Mouse (Mus musculus): ENCODE measurements around the gene Aknad1. TPM values are rescaled to one million over a fixed set of nuclear protein-coding genes. Genes with fewer than 3 reads are reported as not detected.

Gene Aknad1
- polyA plus RNA-seq, 1 experiment from 2014 or later, result not detected

GRCm38 (mm10) chr3:108722036-108722872 is 17.2 kb upstream of the Aknad1 start, which contains the start of gene Gpsm2:
Gpsm2 (minus strand) TSS chr3:108722309.
- 9% methylated on average over 53 of the region's 53 CpGs for WGBS (ENCODE audit: missing documents)
- Histone ChIP-seq H3K79me2 (ENCODE audit: inconsistent target) (peaks cover 25% of the 10 kb centered on the region), H3K4me3 (ENCODE audit: inconsistent target) (peak within 1 kb of the TSS; percentile 79), H3K36me3 (ENCODE audit: inconsistent target) (no peaks in the 10 kb centered on the region), H3K27ac (0 out of 2 replicates have a peak within 1 kb of the TSS, but pooled peaks have one; percentile 19)

DNA sequence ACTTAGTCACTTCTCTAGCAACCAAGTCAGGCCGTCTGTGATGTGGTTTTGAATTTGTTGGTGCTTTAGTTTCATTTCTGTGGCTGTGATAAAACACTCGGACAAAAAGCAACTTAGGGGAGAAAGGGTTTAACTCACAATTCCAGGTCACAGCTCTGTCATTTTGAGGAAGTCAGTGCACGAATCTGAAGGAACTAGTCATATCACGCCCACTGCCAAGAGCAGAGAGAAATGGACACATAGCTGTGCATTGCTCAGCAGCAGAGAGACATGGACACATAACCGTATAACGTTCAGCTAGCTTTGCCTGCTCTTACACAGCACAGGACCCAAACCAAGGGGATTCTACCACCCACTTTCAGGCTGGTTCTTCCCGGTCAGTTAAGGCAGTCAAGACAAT is 13.0 kb upstream of the Aknad1 start:
- Histone ChIP-seq H3K79me2 (ENCODE audit: inconsistent target) (no peaks in the 10 kb centered on the region; the same call in 1 of the 2 replicates), H3K36me3 (ENCODE audit: inconsistent target) (no peaks in the 10 kb centered on the region), H3K27ac (peak overlapping the region; percentile 21; the same call in 1 of the 2 replicates), H3K4me3 (ENCODE audit: inconsistent target) (no peak overlapping the region)
- WGBS (ENCODE audit: missing documents), result 57% methylated on average over 7 of the region's 7 CpGs

- Histone ChIP-seq H3K4me3 (ENCODE audit: inconsistent target) (no peak overlapping the region), H3K36me3 (ENCODE audit: inconsistent target) (no peaks in the 10 kb centered on the region), H3K27ac (peak overlapping the region; percentile 21), H3K79me2 (ENCODE audit: inconsistent target) (no peaks in the 10 kb centered on the region)
Observed at GRCm38 (mm10) chr3:108727344-108727743, 12.1 kb upstream of the Aknad1 start.

DNA sequence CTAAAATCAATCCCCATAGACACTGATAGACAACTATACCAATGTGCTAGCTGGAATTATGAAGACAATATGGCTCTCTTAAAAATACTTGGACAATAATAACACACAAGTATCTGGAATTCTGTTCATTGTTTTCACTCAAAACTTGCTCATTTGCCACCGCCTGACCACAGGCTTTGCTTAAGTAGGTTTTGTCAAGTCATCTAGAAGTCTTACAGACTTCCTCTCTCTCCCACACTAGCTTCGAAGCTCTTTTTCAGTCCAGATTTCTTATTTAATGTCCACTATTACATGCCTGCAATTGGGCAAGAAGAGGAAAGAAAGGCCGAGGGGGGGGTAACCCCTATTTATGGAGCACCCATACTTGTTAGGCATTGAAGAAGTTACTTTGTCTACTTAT is 11.7 kb upstream of the Aknad1 start:
- 10% methylated on average over 3 of the region's 3 CpGs for WGBS (ENCODE audit: missing documents)
- no peaks in the 10 kb centered on the region for H3K36me3 ChIP-seq (ENCODE audit: inconsistent target)
- no peak overlapping the region for H3K4me3 ChIP-seq (ENCODE audit: inconsistent target)
- H3K79me2 ChIP-seq (ENCODE audit: inconsistent target), result no peaks in the 10 kb centered on the region
- H3K27ac ChIP-seq, result peak overlapping the region; percentile 21

- 80% methylated on average over 12 of the region's 12 CpGs for WGBS (ENCODE audit: missing documents)
- H3K4me3 ChIP-seq (ENCODE audit: inconsistent target), result no peak overlapping the region
- no peaks in the 10 kb centered on the region for H3K36me3 ChIP-seq (ENCODE audit: inconsistent target)
- no peaks in the 10 kb centered on the region for H3K79me2 ChIP-seq (ENCODE audit: inconsistent target)
- H3K27ac ChIP-seq, result no peak overlapping the region
Observed at GRCm38 (mm10) chr3:108730316-108730715, 9.1 kb upstream of the Aknad1 start.

- H3K27ac ChIP-seq, result no peak overlapping the region
- H3K4me3 ChIP-seq (ENCODE audit: inconsistent target), result no peak overlapping the region
- no peaks in the 10 kb centered on the region for H3K79me2 ChIP-seq (ENCODE audit: inconsistent target)
- H3K36me3 ChIP-seq (ENCODE audit: inconsistent target), result no peaks in the 10 kb centered on the region
- 64% methylated on average over 3 of the region's 3 CpGs for WGBS (ENCODE audit: missing documents)
Observed at GRCm38 (mm10) chr3:108737761-108738160, 1.7 kb upstream of the Aknad1 start.

GRCm38 (mm10) chr3:108744060-108744459 is 4.6 kb downstream of the Aknad1 start:
- Histone ChIP-seq H3K27ac (no peak overlapping the region), H3K79me2 (ENCODE audit: inconsistent target) (no peaks in the 10 kb centered on the region), H3K4me3 (ENCODE audit: inconsistent target) (no peak overlapping the region), H3K36me3 (ENCODE audit: inconsistent target) (no peaks in the 10 kb centered on the region)
- 89% methylated on average over 4 of the region's 4 CpGs for WGBS (ENCODE audit: missing documents)

- Histone ChIP-seq H3K27ac (no peak overlapping the region), H3K36me3 (ENCODE audit: inconsistent target) (no peaks in the 10 kb centered on the region), H3K4me3 (ENCODE audit: inconsistent target) (no peak overlapping the region), H3K79me2 (ENCODE audit: inconsistent target) (no peaks in the 10 kb centered on the region)
- 87% methylated on average over 6 of the region's 6 CpGs for WGBS (ENCODE audit: missing documents)
Observed at GRCm38 (mm10) chr3:108751061-108751460, 11.6 kb downstream of the Aknad1 start.

GRCm38 (mm10) chr3:108751691-108752090 is 12.2 kb downstream of the Aknad1 start:
- Histone ChIP-seq H3K79me2 (ENCODE audit: inconsistent target) (no peaks in the 10 kb centered on the region), H3K27ac (no peak overlapping the region), H3K4me3 (ENCODE audit: inconsistent target) (no peak overlapping the region), H3K36me3 (ENCODE audit: inconsistent target) (no peaks in the 10 kb centered on the region)
- 86% methylated on average over 6 of the region's 6 CpGs for WGBS (ENCODE audit: missing documents)

GRCm38 (mm10) chr3:108754541-108754940 is 15.1 kb downstream of the Aknad1 start:
- Histone ChIP-seq H3K27ac (no peak overlapping the region), H3K36me3 (ENCODE audit: inconsistent target) (no peaks in the 10 kb centered on the region), H3K4me3 (ENCODE audit: inconsistent target) (no peak overlapping the region), H3K79me2 (ENCODE audit: inconsistent target) (no peaks in the 10 kb centered on the region)
- 75% methylated on average over 1 of the region's 1 CpGs for WGBS (ENCODE audit: missing documents)

DNA sequence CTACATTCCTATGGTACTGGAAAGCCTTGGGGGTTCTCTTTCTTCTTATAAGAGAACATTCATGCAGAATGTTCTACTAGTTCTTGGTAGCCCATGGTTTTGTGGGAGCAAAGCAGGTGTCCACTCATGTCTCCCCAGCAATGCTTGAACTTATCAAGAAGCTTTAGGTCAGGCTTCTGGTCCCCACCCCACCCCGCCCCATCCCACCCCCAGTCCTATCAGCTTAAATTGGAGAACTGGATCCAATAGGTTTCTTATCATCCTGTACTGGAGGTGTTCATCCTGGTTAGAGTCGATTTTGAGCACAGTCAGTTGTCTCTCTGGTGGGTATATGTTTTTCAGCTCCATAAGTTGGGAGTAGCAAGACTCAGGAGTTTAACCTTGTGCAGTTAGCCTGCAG is 16.1 kb downstream of the Aknad1 start:
- H3K27ac ChIP-seq, result no peak overlapping the region
- WGBS (ENCODE audit: missing documents), result 88% methylated on average over 2 of the region's 2 CpGs

GRCm38 (mm10) chr3:108756131-108756530 is 16.7 kb downstream of the Aknad1 start:
- Histone ChIP-seq H3K79me2 (ENCODE audit: inconsistent target) (no peaks in the 10 kb centered on the region), H3K4me3 (ENCODE audit: inconsistent target) (no peak overlapping the region), H3K27ac (no peak overlapping the region), H3K36me3 (ENCODE audit: inconsistent target) (no peaks in the 10 kb centered on the region)
- 75% methylated on average over 1 of the region's 1 CpGs for WGBS (ENCODE audit: missing documents)

More for the DNA sequence above, 16.1 kb downstream of the Aknad1 start:
- Histone ChIP-seq H3K36me3 (ENCODE audit: inconsistent target) (no peaks in the 10 kb centered on the region), H3K4me3 (ENCODE audit: inconsistent target) (no peak overlapping the region), H3K79me2 (ENCODE audit: inconsistent target) (no peaks in the 10 kb centered on the region)

DNA sequence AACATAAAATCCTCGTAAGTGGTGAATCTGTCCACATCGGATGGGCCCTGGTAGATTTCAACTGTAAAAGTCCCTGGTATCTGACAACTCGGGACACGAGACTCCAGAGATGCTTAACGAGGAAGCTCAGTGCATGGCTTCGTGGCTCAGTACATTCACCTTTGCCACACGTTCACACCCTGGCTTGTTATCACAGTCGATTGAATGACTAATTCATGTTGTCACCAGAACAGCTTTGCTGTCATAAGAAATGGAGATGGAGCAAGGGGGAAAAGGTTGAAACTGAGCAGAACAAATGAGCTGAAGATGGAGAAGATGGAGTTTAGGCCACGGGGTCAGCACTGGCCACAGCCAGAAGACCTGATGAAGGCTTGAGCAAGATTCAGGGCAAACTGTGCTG is 18.1 kb downstream of the Aknad1 start:
- Histone ChIP-seq H3K27ac (no peak overlapping the region), H3K4me3 (ENCODE audit: inconsistent target) (no peak overlapping the region), H3K79me2 (ENCODE audit: inconsistent target) (no peaks in the 10 kb centered on the region), H3K36me3 (ENCODE audit: inconsistent target) (no peaks in the 10 kb centered on the region)
- WGBS (ENCODE audit: missing documents), result 90% methylated on average over 9 of the region's 9 CpGs

DNA sequence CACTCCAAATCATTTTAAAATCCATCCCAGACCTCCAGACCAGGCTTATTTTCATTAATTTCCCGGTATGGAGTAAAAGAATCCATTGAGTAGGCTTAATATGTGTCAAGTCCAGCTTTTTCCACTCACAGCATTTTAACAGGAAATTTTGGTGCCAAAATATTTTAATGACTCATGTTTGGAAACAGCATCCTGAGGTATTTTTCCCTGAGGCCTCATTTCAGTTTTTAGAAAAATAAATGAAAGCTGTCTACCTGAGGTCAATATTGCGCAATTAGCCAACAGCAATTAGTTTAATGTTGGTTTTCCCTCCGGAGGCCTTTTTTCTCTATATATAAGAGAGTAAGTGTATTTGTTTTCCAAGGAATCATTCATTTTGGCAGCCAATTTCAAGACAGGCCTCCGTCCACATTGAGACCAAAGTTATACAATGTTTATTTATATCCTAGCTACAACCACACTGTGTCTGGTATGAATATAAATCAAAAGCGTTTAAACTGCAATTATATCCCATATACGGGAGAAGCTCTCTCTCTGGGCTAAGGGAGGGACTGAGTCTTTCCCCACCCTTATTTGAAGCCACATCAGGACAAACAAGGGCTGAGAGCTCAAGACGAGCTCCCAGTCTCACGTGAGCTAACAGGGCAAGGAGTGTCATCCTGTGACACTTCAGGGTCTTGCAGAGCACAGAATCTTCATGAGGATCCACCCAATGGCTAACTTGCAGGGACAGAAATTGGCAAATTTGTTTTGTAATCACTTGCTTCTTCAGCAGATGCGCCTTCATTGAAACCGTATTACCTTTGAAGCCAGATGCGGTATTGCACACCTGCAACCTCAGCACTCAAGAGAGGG is 20.3 kb downstream of the Aknad1 start:
- Histone ChIP-seq H3K27ac (no peak overlapping the region), H3K4me3 (ENCODE audit: inconsistent target) (no peak overlapping the region)
- 91% methylated on average over 11 of the region's 11 CpGs for WGBS (ENCODE audit: missing documents)

DNA sequence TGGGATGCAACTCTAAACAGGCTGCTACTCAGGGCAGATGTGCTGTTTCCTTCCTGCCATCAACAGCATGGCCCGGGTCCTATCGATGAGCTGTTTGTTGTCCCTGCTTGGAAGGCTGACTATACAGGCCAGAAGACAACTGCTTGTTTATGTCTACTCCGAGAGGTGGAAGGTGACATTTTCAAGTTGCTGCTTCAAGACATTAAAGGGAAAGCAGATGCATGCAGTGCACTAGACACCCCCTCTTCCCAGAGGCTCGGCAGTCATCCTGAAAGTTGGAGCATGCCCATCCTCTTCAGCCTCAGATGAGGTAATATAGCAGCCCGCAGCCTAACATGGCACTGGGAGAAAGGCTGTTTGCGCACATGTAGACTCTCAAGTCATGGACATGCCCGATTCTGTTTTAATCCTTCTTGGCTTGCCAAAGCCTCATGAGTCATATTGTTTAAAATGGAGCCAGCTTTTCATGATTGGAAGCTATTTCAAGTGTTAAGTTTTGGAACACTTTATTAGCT is 23.2 kb downstream of the Aknad1 start:
- WGBS (ENCODE audit: missing documents), result 77% methylated on average over 7 of the region's 7 CpGs
- no peak overlapping the region for H3K4me3 ChIP-seq (ENCODE audit: inconsistent target)
- no peaks in the 10 kb centered on the region for H3K79me2 ChIP-seq (ENCODE audit: inconsistent target)
- H3K27ac ChIP-seq, result no peak overlapping the region
- H3K36me3 ChIP-seq (ENCODE audit: inconsistent target), result no peaks in the 10 kb centered on the region

More for the DNA sequence above, 20.3 kb downstream of the Aknad1 start:
- H3K36me3 ChIP-seq (ENCODE audit: inconsistent target), result no peaks in the 10 kb centered on the region
- no peaks in the 10 kb centered on the region for H3K79me2 ChIP-seq (ENCODE audit: inconsistent target)

Measured in macrophage (primary cell).